Mouse (Mus musculus) limb, embryonic 14.5 days (tissue): ENCODE results near the gene A730046J19Rik. TPM values are rescaled to one million over a fixed set of nuclear protein-coding genes. Genes with fewer than 3 reads are reported as not detected.

Experiments
- ATAC-seq: fragments of 200-750 bp; cut with Nextera tagmentation; 2 replicates; pipeline ENCODE4 v1.8.0; 2017; ENCODE audit warnings: low read depth, moderate number of reproducible peaks, moderate TSS enrichment; ENCODE audit not compliant: low FRiP score
- DNase-seq: peaks from one replicate; pipeline ENCODE4 v3.0.0-alpha.2; 2015; ENCODE audit warnings: low spot score
- H3K27ac ChIP-seq: fragments of 300-500 bp; sonication (generic); replicated peaks from 2 replicates; pipeline ENCODE4 v1.5.1; 2014; ENCODE audit warnings: low read depth, mild to moderate bottlenecking, low read length, moderate library complexity, mixed read lengths
- H3K27me3 ChIP-seq: fragments of 300-500 bp; sonication (generic); 2 replicates; pipeline ENCODE4 v1.6.1; 2014; ENCODE audit warnings: low read length, mixed read lengths; ENCODE audit not compliant: control insufficient read depth, insufficient read depth
- H3K36me3 ChIP-seq: fragments of 300-500 bp; sonication (generic); 2 replicates; pipeline ENCODE4 v1.6.1; 2014; ENCODE audit warnings: mild to moderate bottlenecking, low read length, moderate library complexity, mixed read lengths; ENCODE audit not compliant: control insufficient read depth, insufficient read depth
- H3K4me1 ChIP-seq: fragments of 300-500 bp; sonication (generic); 2 replicates; pipeline ENCODE4 v1.6.1; 2014; ENCODE audit warnings: antibody characterized with exemption, low read length, mixed read lengths; ENCODE audit not compliant: control insufficient read depth, insufficient read depth
- H3K4me2 ChIP-seq: fragments of 300-500 bp; sonication (generic); replicated peaks from 2 replicates; pipeline ENCODE4 v1.6.1; 2014; ENCODE audit warnings: low read depth, mild to moderate bottlenecking, low read length, moderate library complexity; ENCODE audit not compliant: severe bottlenecking
- H3K4me3 ChIP-seq: fragments of 300-500 bp; sonication (generic); replicated peaks from 2 replicates; pipeline ENCODE4 v1.5.1; 2014; ENCODE audit warnings: low read length
- H3K9ac ChIP-seq: fragments of 300-500 bp; sonication (generic); 2 replicates; pipeline ENCODE4 v1.6.1; 2014; ENCODE audit warnings: mild to moderate bottlenecking, low read depth, low read length, moderate library complexity; ENCODE audit not compliant: severe bottlenecking
- H3K9me3 ChIP-seq: fragments of 300-500 bp; sonication (generic); 2 replicates; pipeline ENCODE4 v1.6.1; 2016; ENCODE audit warnings: low read length; ENCODE audit not compliant: control insufficient read depth
- POLR2A ChIP-seq: fragments of 200-500 bp; IDR thresholded peaks from 2 replicates; pipeline ENCODE4 v1.8.0; 2012; ENCODE audit warnings: inconsistent platforms, mild to moderate bottlenecking, moderate library complexity, borderline replicate concordance; ENCODE audit not compliant: insufficient read depth, insufficient read length; ENCODE audit errors: extremely low read depth
- WGBS: fragments of 180-500 bp; shearing (Covaris S2); extraction: QIAGEN DNeasy Blood & Tissue Kit; methylation state at CpG from one replicate; pipeline ENCODE4 v1.1.7; 2014; 5-methylcytosine and 5-hydroxymethylcytosine counted together
- polyA plus RNA-seq, 2 experiments: library from polyadenylated mRNA; depleted of rRNA in 1 of 2; stranded (reverse) in 1 of 2; unstranded in 1 of 2; fragments of >200 nt; fragmentation: Nextera tagmentation in 1 of 2; extraction: Ambion mirVana in 1 of 2; gene quantifications; 2 replicates each; pipeline versions ENCODE4 v1.2.1 to v1.2.3; 2012 to 2014

A730046J19Rik gene
- polyA plus RNA-seq (2012; rRNA removed) (0.88 and 1.1 TPM in 2 replicates), polyA plus RNA-seq (2014; fragmentation: Nextera tagmentation; extraction: Ambion mirVana) (1.5 TPM in 2 replicates)

DNA sequence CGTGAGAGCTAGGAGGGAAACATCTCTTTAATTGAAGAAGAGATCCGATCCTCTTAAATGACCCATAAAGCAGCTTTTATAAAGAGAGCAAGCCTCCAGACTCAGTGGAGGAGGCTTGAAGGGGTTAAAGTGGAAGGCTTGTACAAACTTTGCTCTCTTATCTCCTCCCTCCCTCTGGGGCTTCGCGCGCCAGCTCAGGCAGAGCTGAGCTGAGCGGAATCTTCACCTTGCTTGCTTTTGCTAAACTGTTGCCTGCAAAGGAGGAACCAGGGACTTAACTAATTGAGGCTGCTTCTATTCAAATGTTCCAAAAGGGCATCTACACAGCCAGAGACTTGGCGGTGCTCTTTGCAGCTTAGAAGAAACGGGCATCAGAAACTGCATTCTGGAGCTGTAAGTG is at the start of gene A730046J19Rik:
A730046J19Rik (plus strand) TSS at position 173 of the 400 bp plus-strand sequence.
- H3K27me3 ChIP-seq: no peaks in the 10 kb centered on the region
- no peak for TF ChIP-seq POLR2A
- H3K4me3 ChIP-seq: 0 out of 2 replicates have a peak within 1 kb of the TSS, but pooled peaks have one; percentile 10
- DNase-seq (no peak), ATAC-seq (no peak)
- no peaks in the 10 kb centered on the region for H3K36me3 ChIP-seq
- no peak within 1 kb of the TSS for H3K27ac ChIP-seq
- H3K4me1 ChIP-seq: no peaks in the 10 kb centered on the region
- no peak within 1 kb of the TSS for H3K9ac ChIP-seq
- WGBS: 27% methylated on average over 8 of the region's 8 CpGs
- H3K4me2 ChIP-seq: peak within 1 kb of the TSS; percentile 30
- H3K9me3 ChIP-seq: no peaks in the 10 kb centered on the region

DNA sequence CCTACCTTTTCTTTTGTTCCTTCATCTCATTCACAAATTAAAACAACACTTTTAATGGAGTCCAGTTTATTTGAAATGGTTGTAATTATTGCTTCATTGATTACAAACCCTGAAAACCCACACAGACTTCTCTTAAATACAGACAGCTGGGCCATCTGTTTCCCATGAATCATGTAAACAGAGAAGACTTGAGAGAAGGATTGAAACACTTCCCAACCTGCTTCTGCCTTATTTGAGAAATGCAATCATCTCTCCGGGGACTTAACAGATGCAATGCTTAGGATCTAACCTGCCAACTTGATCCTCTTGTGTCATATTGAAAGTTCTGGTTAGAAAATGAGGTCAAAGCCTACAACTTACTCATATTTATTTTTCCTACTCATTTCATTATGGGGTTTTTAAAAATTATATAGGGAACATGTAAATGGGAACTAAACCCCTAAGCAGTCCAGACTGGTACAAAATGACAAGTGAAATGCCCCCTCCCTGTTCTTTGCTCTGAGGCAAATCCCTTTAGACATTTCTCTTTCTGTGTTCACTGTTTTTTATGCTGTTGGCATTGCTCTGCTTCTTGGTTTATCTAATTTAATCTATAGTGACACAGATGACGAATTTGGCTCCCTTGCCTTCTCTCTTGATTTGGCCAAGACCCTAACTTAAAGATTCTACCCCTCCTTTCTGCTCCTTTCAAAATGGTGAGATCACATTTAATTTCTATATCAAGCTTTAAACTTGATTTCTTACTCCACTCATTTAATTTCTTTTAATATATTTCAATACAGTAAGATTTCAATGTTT is 48.7 kb upstream of the A730046J19Rik start:
- no peak for TF ChIP-seq POLR2A
- Histone ChIP-seq H3K4me1 (no peaks in the 10 kb centered on the region), H3K27me3 (no peaks in the 10 kb centered on the region), H3K27ac (no peak overlapping the region), H3K9me3 (no peaks in the 10 kb centered on the region), H3K9ac (no peak overlapping the region), H3K36me3 (no peaks in the 10 kb centered on the region), H3K4me2 (no peak overlapping the region), H3K4me3 (no peak overlapping the region)
- DNase-seq (peak; percentile 42), ATAC-seq (no peak)
- 36% methylated on average over 2 of the region's 2 CpGs for WGBS

DNA sequence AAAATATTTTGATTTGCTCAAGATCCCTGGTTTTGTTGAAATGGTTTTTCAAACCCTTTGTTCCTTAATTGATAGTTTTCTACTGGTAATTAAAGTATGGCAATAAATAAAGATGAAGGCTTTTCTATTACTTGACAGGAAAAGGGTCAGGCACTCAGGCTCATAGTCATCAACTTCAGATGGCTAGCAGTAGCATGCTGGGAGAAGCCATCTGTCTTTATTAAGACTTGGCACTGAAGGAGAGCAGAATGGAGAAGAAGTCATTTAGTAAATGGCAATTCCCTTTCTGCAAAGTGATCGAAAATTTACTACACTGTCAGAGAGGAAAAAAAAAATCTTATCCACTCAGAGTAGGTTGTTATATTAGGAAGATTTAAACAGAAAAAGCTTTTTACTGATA is 17.2 kb upstream of the A730046J19Rik start:
- WGBS: 32% methylated on average over 1 of the region's 1 CpGs

DNA sequence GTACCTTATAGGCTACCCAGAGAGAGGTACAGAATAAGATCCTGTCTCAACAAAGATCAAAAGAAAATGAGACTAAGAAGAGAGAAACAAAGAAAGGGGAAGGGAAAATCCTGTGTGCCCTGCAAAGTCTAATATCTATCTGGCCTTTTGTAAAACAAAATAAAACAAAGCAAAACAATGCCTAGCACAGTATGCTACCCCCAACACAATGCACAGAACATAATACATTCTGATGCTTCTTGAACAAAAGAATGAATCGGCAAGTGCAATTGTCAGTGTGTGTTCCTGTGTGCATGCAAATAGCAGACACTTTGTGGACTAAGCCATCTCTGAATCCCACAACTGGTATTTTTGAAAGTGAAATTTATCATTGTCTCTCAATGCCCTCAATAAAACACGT is 3.5 kb upstream of the A730046J19Rik start:
- Histone ChIP-seq H3K27ac (no peak overlapping the region), H3K4me2 (no peak overlapping the region), H3K9ac (no peak overlapping the region), H3K4me1 (no peaks in the 10 kb centered on the region), H3K4me3 (no peak overlapping the region), H3K27me3 (no peaks in the 10 kb centered on the region), H3K36me3 (no peaks in the 10 kb centered on the region), H3K9me3 (no peaks in the 10 kb centered on the region)
- ATAC-seq (no peak), DNase-seq (no peak)
- WGBS: 84% methylated on average over 2 of the region's 2 CpGs
- TF ChIP-seq POLR2A: no peak

More for the DNA sequence above, 17.2 kb upstream of the A730046J19Rik start:
- no peak overlapping the region for H3K27ac ChIP-seq
- H3K4me3 ChIP-seq: no peak overlapping the region
- H3K36me3 ChIP-seq: no peaks in the 10 kb centered on the region
- H3K9me3 ChIP-seq: no peaks in the 10 kb centered on the region
- ATAC-seq: no peak
- H3K27me3 ChIP-seq: no peaks in the 10 kb centered on the region
- TF ChIP-seq POLR2A: no peak
- DNase-seq: no peak
- H3K9ac ChIP-seq: no peak overlapping the region
- H3K4me1 ChIP-seq: no peaks in the 10 kb centered on the region
- H3K4me2 ChIP-seq: no peak overlapping the region

DNA sequence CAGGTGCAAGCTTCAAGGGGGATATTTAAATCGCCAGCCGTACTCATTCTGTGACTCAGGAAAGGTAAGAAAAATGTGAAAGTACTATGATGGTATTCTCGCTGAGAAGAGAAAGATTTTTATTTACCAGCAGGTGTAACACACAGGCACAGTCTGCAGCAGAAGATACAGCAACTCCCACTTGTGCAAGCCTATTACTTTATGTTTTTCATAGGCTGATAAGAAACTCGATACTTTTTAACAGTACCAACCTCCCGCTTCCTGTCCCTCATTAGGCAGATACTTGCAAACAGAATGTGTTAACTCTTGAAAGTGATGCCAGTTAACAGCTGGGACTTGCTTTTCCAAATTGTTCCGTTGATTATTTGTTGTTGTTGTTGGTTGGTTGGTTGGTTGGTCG is 616 bp downstream of the A730046J19Rik start:
- Histone ChIP-seq H3K9me3 (no peaks in the 10 kb centered on the region), H3K27ac (no peak overlapping the region), H3K4me3 (no peak overlapping the region), H3K4me2 (peak overlapping the region; percentile 30), H3K9ac (no peak overlapping the region), H3K36me3 (no peaks in the 10 kb centered on the region), H3K27me3 (no peaks in the 10 kb centered on the region), H3K4me1 (no peaks in the 10 kb centered on the region)
- 25% methylated on average over 7 of the region's 7 CpGs for WGBS
- DNase-seq (no peak), ATAC-seq (no peak)
- TF ChIP-seq POLR2A: no peak

DNA sequence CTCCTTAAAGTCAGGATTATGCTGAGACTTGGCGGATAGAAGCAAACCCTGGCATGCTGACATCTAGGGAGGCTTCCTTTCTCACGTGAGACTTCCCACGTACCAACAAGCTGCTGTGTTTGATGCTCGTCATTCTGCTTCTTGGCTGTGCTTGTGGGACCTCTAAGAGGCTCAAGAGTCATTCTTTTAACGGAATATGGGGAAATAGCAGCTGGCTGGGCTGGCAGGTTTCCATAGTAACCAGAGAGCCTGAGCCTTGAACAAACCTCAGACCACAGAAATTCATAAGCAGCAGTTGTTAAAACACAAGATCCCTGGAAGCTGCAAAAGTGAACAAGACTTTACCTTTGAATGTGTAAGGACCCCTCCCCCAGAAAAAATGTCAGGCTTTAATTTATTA is 9.4 kb downstream of the A730046J19Rik start:
- 31% methylated on average over 5 of the region's 5 CpGs for WGBS
- peak; percentile 17 for DNase-seq
- Histone ChIP-seq H3K4me1 (no peaks in the 10 kb centered on the region), H3K4me2 (no peak overlapping the region), H3K9ac (no peak overlapping the region), H3K4me3 (no peak overlapping the region), H3K9me3 (no peaks in the 10 kb centered on the region), H3K27ac (no peak overlapping the region), H3K27me3 (no peaks in the 10 kb centered on the region), H3K36me3 (no peaks in the 10 kb centered on the region)
- ATAC-seq: peak; percentile 30; the same call in 1 of the 2 replicates
- TF ChIP-seq POLR2A: no peak

Other genes starting within 250 kb of the A730046J19Rik start
- 10.5 TPM in 2 replicates for gene Dcx, start 220.4 kb upstream of the A730046J19Rik start, polyA plus RNA-seq (2012; rRNA removed)
- gene Dcx, start 220.4 kb upstream of the A730046J19Rik start, polyA plus RNA-seq (2014; fragmentation: Nextera tagmentation; extraction: Ambion mirVana): 12.2 and 13.0 TPM in 2 replicates
- 28.6 and 36.5 TPM in 2 replicates for gene Alg13, start 164.1 kb downstream of the A730046J19Rik start, polyA plus RNA-seq (2012; rRNA removed)
- 18.7 and 26.2 TPM in 2 replicates for gene Alg13, start 164.1 kb downstream of the A730046J19Rik start, polyA plus RNA-seq (2014; fragmentation: Nextera tagmentation; extraction: Ambion mirVana)